Mouse (Mus musculus) CD4-positive naive resting alpha-beta T cell, adult 76 days (primary cell): ENCODE data around the gene Tmem59l. TPM values are rescaled to one million over a fixed set of nuclear protein-coding genes. Genes with fewer than 3 reads are reported as not detected.

Experiments used
- total RNA-seq: library from RNA; stranded (reverse); gene quantifications from one replicate; pipeline ENCODE4 v1.2.4, GENCODE M21; 2023

Gene Tmem59l
- total RNA-seq, result not detected

DNA sequence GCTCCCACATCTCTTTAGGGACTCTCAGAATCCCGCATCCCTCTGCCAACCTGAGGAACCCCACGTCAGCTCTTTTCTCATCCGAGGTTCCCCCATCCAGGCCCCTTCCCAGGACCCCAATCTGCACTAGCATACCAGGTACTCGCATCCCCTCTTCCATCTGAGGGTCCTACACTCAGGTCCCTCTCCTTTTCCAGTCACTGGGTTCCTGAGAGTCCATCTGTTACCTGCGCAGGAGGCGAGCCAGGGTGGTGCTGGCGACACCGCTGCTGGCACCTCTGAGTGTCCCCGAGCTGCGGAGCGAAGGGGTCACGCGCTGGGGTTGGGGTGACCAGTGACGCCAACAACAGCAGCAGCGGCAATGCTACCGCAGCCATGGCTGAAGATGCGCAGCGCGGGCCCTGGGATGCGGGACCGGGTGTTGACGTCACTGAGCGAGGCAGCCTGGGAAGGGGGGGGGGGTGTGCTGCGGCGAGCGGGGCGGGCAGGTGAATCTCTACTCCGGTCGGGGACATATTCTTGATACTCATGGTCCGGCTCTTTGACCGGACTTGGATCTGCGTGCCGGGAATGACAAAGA, at the start of gene Tmem59l:
Tmem59l (minus strand) TSS at position 418 of the 580 bp plus-strand sequence.

DNA sequence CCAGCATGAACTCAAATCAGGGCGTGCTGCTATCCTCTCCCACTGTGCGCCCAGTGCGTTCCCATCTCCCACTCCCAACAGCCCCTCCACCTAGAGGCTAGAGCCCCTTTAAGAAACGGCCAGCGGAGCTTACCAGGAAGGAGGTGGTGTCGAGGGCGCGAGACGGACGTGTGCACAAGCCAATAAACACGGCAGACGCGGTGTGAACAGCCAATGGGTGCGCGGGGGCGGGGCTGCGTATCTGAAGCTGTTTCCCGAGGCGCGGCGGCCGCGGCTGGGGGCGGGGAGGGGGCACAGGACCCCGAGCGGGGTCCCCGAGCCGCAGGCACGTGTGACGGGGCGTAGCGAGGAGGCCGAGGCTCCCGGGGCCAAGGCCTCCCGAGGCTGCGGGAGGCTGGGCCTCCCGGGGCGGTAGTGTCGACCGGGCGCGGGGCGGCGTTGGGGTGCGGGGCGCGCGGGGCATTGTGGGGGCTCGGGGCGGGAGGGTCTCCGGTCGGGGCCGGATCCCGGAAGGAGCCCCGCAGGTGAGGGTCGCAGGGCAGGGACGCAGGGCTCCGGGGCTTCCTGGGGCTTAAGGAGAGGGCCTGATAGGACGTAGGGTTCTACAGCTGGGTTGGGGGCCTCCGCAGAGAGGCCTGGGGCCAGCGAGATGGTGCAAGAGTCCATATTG, 40.5 kb upstream of the Tmem59l start, which contains the start of the genes Fkbp8 and Kxd1:
Fkbp8 (plus strand) TSS at position 213 of the 670 bp plus-strand sequence.
Kxd1 (minus strand) TSS at position 445 of the 670 bp plus-strand sequence.

DNA sequence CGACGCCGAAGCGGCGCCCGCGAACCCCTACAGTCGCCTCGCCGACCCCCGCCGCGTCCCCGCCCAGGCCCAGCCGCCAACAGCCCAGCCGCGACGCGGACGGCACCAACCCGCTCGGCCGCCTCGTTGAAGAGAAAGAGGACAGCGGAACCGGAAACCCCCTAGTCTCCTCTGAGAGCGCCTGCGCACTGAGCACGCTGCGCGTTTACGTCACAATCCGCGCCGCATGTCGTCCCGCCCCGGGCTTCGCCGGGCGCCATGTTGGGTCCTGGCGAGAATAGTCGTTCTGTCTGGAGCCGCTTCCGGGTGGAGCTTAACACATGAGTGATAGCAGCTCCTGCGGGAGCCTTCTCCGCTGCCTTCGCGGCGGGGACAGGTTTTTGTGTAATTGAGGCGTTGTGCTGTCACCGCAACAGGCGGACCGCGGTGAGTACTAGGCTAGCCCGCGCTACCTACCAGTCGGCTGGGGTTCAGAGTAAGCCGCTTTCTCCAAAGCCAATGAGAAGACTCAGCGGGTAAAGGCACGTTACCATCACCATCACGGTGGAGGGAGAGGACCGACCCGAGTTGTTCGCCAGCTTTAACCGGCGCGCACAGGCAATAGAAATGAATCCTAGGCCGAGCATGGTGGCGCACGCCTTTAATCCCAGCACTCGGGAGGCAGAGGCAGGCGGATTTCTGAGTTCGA, 23.2 kb upstream of the Tmem59l start, which contains the start of gene Uba52:
Uba52 (minus strand) TSS at position 574 of the 688 bp plus-strand sequence.

DNA sequence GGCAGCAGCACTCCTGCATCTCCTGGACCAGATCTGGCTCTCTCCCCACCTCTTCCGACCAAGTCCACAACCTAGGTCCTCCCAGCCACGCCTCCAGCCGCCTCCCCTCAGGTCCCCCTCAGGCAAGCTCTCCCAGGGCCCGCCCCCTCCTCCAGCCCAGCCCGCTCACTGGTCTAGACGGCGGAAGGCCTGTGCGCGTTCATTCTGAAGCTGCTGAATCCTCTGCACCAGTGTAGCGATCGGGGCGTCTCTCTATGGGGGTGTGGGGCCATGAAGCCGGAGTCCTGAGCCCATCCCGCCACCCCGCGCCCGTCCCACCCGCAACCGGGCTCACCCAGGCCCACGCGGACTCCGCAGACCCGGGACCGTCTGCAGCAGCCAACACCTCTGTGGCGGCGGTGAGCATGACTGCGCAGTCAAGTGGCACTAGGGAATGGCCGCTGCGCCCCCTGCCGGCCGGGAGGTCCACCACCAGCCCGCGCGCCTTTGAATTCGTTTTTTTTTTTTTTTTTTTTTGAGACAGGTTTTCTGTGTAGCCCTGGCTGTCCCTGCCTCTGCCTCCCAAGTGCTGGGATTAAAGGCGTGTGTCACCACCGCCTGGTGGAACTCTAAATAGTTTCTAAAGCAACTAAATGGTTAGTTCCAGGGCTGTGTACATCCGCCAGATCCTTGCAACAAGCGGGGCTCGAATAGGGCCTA, 19.3 kb upstream of the Tmem59l start, which contains the start of gene Rex1bd:
Rex1bd (minus strand) TSS at position 425 of the 699 bp plus-strand sequence.

DNA sequence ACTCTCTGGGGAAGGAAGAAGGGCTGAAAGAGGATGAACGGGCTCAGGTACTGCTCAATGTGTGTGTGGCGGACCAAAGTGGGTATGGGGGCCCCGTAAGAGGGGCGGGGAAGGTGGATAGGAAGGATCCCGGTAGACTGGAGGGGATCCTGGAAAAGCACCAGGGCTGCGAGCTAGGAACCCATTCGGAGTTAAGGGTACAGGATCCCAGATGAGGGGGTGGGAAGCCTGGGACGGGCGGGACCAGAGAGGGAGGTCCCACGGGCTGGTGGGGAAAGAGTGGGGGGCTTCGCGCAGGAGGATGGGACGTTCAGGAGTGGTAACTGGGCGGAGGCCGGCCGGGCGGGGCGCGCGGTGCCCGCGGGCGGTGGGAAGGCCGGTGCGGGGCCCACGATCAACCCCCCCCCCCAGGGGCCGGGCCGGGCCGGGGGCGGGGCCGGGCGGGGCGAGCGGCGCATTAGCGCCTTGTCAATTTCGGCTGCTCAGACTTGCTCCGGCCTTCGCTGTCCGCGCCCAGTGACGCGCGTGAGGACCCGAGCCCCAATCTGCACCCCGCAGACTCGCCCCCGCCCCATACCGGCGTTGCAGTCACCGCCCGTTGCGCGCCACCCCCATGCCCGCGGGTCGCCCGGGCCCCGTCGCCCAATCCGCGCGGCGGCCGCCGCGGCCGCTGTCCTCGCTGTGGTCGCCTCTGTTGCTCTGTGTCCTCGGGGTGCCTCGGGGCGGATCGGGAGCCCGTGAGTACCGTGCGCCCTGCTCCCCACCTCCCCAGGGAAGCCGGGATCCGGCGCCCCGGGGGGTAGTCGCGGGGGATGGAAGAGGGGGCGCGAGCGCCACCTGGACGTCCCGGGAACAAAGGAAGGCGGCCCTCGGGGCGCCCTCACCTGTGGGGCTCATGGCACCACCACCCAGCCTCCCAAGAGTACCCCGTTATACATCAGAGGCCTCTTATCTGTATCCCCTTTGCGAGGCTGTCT, 5.8 kb upstream of the Tmem59l start, which contains the start of gene Crlf1:
Crlf1 (plus strand) TSS at position 495 of the 977 bp plus-strand sequence.

DNA sequence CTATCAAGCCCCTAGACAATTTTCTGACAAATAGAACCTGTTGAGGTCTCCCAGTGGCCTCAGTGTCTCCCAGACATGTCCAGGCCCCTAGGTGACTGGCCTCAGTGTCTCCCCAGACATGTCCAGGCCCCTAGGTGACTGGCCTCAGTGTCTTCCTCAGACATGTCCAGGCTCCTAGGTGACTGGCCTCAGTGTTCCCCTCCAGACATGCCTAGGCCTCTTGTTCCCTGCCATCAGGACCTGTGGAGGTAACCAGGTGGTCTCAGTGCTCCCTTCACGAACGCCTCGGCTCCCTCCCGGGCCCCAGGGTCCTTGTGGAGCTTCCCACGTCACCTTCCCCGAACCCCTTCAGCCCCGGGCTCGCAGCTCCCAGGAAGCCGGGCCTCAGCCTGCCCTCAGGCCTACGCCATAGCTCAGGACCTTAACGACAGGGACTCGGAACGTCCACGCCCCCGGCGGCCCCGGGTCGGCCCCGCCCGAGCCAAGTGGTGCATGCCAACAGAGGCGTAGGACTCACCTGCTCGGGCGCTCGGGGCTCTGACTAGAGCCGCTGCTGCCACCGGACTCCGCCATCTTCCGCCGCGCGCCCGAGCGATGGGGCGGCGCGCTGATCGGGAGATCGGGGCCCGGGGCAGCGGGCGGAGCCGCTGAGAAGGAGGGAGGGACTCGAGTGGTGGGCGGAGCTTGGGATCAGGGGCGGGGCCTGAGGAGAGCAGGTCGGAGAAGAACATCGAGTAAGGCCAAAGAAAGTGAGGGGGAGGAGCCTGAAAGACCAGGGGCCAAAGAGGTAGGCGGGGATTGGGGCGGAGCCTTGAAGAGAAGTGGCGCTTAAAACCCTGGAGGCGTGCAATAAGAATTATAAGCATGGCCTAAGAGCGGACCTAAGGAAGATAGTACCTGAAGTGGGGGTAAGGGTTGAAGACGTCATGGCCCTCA, 10.6 kb downstream of the Tmem59l start, which contains the start of gene Klhl26:
Klhl26 (minus strand) TSS at position 636 of the 936 bp plus-strand sequence.

DNA sequence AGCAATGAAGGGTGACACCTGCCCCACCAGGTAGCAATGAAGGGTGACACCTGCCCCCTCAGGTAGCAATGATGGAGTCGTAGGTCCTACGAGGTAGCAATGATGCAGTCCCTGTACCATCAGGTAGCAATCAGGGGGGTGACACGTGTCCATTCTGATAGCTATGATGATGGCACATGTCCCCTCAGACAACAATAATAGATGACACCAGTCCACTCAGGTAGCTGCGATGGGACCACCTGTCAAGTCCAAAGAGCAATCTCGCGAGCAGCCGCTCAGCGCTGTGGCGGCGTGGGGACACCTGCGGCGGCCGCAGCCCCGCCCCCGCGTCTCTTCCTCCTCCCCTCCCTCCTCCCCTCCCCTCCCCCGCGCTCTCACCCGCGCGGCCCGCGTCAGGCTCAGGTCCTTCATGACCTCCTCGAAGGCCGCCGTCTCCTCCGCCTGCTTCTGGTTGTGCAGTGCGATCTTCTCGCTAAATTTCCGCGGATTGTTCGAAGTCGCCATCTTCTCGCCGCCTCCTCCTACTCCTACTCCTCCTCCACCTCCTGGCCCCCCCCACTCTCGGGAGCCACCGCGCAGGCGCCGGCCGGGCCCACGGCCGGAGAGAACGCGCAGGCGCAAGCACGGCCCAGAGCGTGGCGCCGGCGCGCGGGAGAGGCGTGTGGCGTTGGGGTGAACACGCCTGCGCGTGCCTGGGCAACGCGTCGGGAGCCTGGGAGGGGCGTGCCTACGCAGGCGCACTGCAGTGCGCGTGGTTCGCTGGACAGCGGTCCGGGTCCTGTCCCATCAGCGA, 47.9 kb downstream of the Tmem59l start, which contains the start of gene Crtc1:
Crtc1 (minus strand) TSS at position 525 of the 793 bp plus-strand sequence.

Other genes starting within 250 kb of the Tmem59l start
- 6.3 TPM for gene Homer3, start 204.5 kb downstream of the Tmem59l start, total RNA-seq
- 81.1 TPM for gene Ddx49, start 184.9 kb downstream of the Tmem59l start, total RNA-seq
- 115 TPM for gene Cope, start 184.8 kb downstream of the Tmem59l start, total RNA-seq
- gene Cers1, start 171.6 kb downstream of the Tmem59l start, total RNA-seq, result not detected
- not detected for gene Gdf1, start 157.5 kb downstream of the Tmem59l start, total RNA-seq
- 71.3 TPM for gene Upf1, start 134.1 kb downstream of the Tmem59l start, total RNA-seq
- gene Comp, start 113.8 kb downstream of the Tmem59l start, total RNA-seq, result not detected
- gene Crtc1, start 47.8 kb downstream of the Tmem59l start, total RNA-seq, result 21.8 TPM
- gene Klhl26, start 10.4 kb downstream of the Tmem59l start, total RNA-seq, result 7.9 TPM
- gene Crlf1, start 5.8 kb upstream of the Tmem59l start, total RNA-seq, result not detected
- gene Rex1bd, start 19.4 kb upstream of the Tmem59l start, total RNA-seq, result 62.4 TPM
- 3,364 TPM for gene Uba52, start 23.4 kb upstream of the Tmem59l start, total RNA-seq
- gene Fkbp8, start 40.4 kb upstream of the Tmem59l start, total RNA-seq, result 249 TPM
- 60.3 TPM for gene Kxd1, start 40.6 kb upstream of the Tmem59l start, total RNA-seq
- 30.2 TPM for gene Ell, start 52.1 kb upstream of the Tmem59l start, total RNA-seq
- 68.1 TPM for gene Isyna1, start 107.0 kb upstream of the Tmem59l start, total RNA-seq
- gene Ssbp4, start 121.5 kb upstream of the Tmem59l start, total RNA-seq, result 97.8 TPM
- 1.6 TPM for gene Lrrc25, start 128.8 kb upstream of the Tmem59l start, total RNA-seq
- gene Gdf15, start 145.1 kb upstream of the Tmem59l start, total RNA-seq, result 1.6 TPM
- gene Pgpep1, start 173.0 kb upstream of the Tmem59l start, total RNA-seq, result 2.8 TPM
- 101 TPM for gene Lsm4, start 185.9 kb upstream of the Tmem59l start, total RNA-seq
- gene Jund, start 211.6 kb upstream of the Tmem59l start, total RNA-seq, result 1,623 TPM
- 4.4 TPM for gene Iqcn, start 216.1 kb upstream of the Tmem59l start, total RNA-seq
- not detected for gene Gm3336, start 231.2 kb upstream of the Tmem59l start, total RNA-seq
- 0.59 TPM for gene Pde4c, start 236.4 kb upstream of the Tmem59l start, total RNA-seq